Mouse (Mus musculus): ENCODE results near the gene Thsd4. TPM values are rescaled to one million over a fixed set of nuclear protein-coding genes. Genes with fewer than 3 reads are reported as not detected.

The Thsd4 gene
- total and polyA plus RNA-seq, 2 experiments from 2014 or later, result 4.8 to 45.0 TPM

- Histone ChIP-seq H3K9ac (replicated peaks; ENCODE audit: low read depth, low read length) (no peak overlapping the region), H3K27me3 (ENCODE audit: control insufficient read depth, insufficient read depth, low read length) (no peaks in the 10 kb centered on the region), H3K4me1 (ENCODE audit: control insufficient read depth, insufficient read depth) (no peaks in the 10 kb centered on the region), H3K9me3 (replicated peaks; ENCODE audit: control insufficient read depth, low read length) (peaks cover 5% of the 10 kb centered on the region; the same call in 1 of the 2 replicates), H3K4me2 (ENCODE audit: low read depth, low read length) (no peak overlapping the region), H3K4me3 (ENCODE audit: low read depth, low read length) (no peak overlapping the region), H3K27ac (ENCODE audit: low read depth) (no peak overlapping the region), H3K36me3 (replicated peaks; ENCODE audit: control insufficient read depth, insufficient read depth, low read length) (0 out of 2 replicates have a peak, but pooled peaks cover 4% of the 10 kb centered on the region)
- DNase-seq (ENCODE audit: low spot score), result no peak
- no peak for TF ChIP-seq CTCF (IDR thresholded peaks at IDR 0.05; ENCODE audit: low read depth)
- TF ChIP-seq EP300 (IDR thresholded peaks at IDR 0.05; ENCODE audit: low read depth), result no peak
- WGBS, result 85% methylated on average over 2 of the region's 2 CpGs
- ATAC-seq (ENCODE audit: insufficient read depth, low read depth), result no peak
Observed at GRCm38 (mm10) chr9:60296276-60296675, 225.6 kb downstream of the Thsd4 start.

- ATAC-seq (ENCODE audit: insufficient read depth, low read depth) (no peak), DNase-seq (ENCODE audit: low spot score) (peak; percentile 3)
- WGBS, result 46% methylated on average over 6 of the region's 6 CpGs
- Histone ChIP-seq H3K36me3 (replicated peaks; ENCODE audit: control insufficient read depth, insufficient read depth, low read length) (no peaks in the 10 kb centered on the region), H3K27ac (ENCODE audit: low read depth) (no peak overlapping the region), H3K27me3 (ENCODE audit: control insufficient read depth, insufficient read depth, low read length) (no peaks in the 10 kb centered on the region), H3K4me2 (ENCODE audit: low read depth, low read length) (no peak overlapping the region), H3K9ac (replicated peaks; ENCODE audit: low read depth, low read length) (no peak overlapping the region), H3K4me1 (ENCODE audit: control insufficient read depth, insufficient read depth) (no peaks in the 10 kb centered on the region), H3K4me3 (ENCODE audit: low read depth, low read length) (no peak overlapping the region), H3K9me3 (replicated peaks; ENCODE audit: control insufficient read depth, low read length) (no peaks in the 10 kb centered on the region)
- TF ChIP-seq EP300 (IDR thresholded peaks at IDR 0.05; ENCODE audit: low read depth) (no peak), CTCF (IDR thresholded peaks at IDR 0.05; ENCODE audit: low read depth) (no peak)
Observed at GRCm38 (mm10) chr9:60295199-60295598, 226.6 kb downstream of the Thsd4 start.

- H3K27ac ChIP-seq (ENCODE audit: low read depth), result no peak overlapping the region
- DNase-seq (ENCODE audit: low spot score), result no peak
- TF ChIP-seq CTCF (IDR thresholded peaks at IDR 0.05; ENCODE audit: low read depth), result no peak
- TF ChIP-seq EP300 (IDR thresholded peaks at IDR 0.05; ENCODE audit: low read depth), result no peak
- H3K9me3 ChIP-seq (replicated peaks; ENCODE audit: control insufficient read depth, low read length), result no peaks in the 10 kb centered on the region
- no peaks in the 10 kb centered on the region for H3K27me3 ChIP-seq (ENCODE audit: control insufficient read depth, insufficient read depth, low read length)
- H3K9ac ChIP-seq (replicated peaks; ENCODE audit: low read depth, low read length), result no peak overlapping the region
- no peak overlapping the region for H3K4me3 ChIP-seq (ENCODE audit: low read depth, low read length)
- WGBS, result 82% methylated on average over 6 of the region's 6 CpGs
- H3K36me3 ChIP-seq (replicated peaks; ENCODE audit: control insufficient read depth, insufficient read depth, low read length), result no peaks in the 10 kb centered on the region
- H3K4me1 ChIP-seq (ENCODE audit: control insufficient read depth, insufficient read depth), result no peaks in the 10 kb centered on the region
- H3K4me2 ChIP-seq (ENCODE audit: low read depth, low read length), result no peak overlapping the region
- ATAC-seq (ENCODE audit: insufficient read depth, low read depth), result no peak
Observed at GRCm38 (mm10) chr9:60293129-60293528, 228.7 kb downstream of the Thsd4 start.

- H3K36me3 ChIP-seq (replicated peaks; ENCODE audit: control insufficient read depth, insufficient read depth, low read length), result no peaks in the 10 kb centered on the region
- H3K4me3 ChIP-seq (ENCODE audit: low read depth, low read length), result no peak overlapping the region
- TF ChIP-seq CTCF (IDR thresholded peaks at IDR 0.05; ENCODE audit: low read depth) (no peak), EP300 (IDR thresholded peaks at IDR 0.05; ENCODE audit: low read depth) (no peak)
- H3K9ac ChIP-seq (replicated peaks; ENCODE audit: low read depth, low read length), result no peak overlapping the region
- no peak overlapping the region for H3K27ac ChIP-seq (ENCODE audit: low read depth)
- H3K4me1 ChIP-seq (ENCODE audit: control insufficient read depth, insufficient read depth), result no peaks in the 10 kb centered on the region
- H3K9me3 ChIP-seq (replicated peaks; ENCODE audit: control insufficient read depth, low read length), result no peaks in the 10 kb centered on the region
- DNase-seq (ENCODE audit: low spot score) (no peak), ATAC-seq (ENCODE audit: insufficient read depth, low read depth) (no peak)
- no peak overlapping the region for H3K4me2 ChIP-seq (ENCODE audit: low read depth, low read length)
- no peaks in the 10 kb centered on the region for H3K27me3 ChIP-seq (ENCODE audit: control insufficient read depth, insufficient read depth, low read length)
- WGBS, result 83% methylated on average over 8 of the region's 8 CpGs
Observed at GRCm38 (mm10) chr9:60290780-60291179, 231.1 kb downstream of the Thsd4 start.

GRCm38 (mm10) chr9:60288789-60289188 is 233.1 kb downstream of the Thsd4 start:
- WGBS, result 78% methylated on average over 12 of the region's 12 CpGs
- Histone ChIP-seq H3K4me1 (ENCODE audit: control insufficient read depth, insufficient read depth) (no peaks in the 10 kb centered on the region), H3K4me2 (ENCODE audit: low read depth, low read length) (no peak overlapping the region), H3K36me3 (replicated peaks; ENCODE audit: control insufficient read depth, insufficient read depth, low read length) (no peaks in the 10 kb centered on the region), H3K27ac (ENCODE audit: low read depth) (no peak overlapping the region), H3K4me3 (ENCODE audit: low read depth, low read length) (no peak overlapping the region), H3K9me3 (replicated peaks; ENCODE audit: control insufficient read depth, low read length) (no peaks in the 10 kb centered on the region), H3K9ac (replicated peaks; ENCODE audit: low read depth, low read length) (no peak overlapping the region), H3K27me3 (ENCODE audit: control insufficient read depth, insufficient read depth, low read length) (no peaks in the 10 kb centered on the region)
- ATAC-seq (ENCODE audit: insufficient read depth, low read depth) (no peak), DNase-seq (ENCODE audit: low spot score) (no peak)
- TF ChIP-seq EP300 (IDR thresholded peaks at IDR 0.05; ENCODE audit: low read depth) (no peak), CTCF (IDR thresholded peaks at IDR 0.05; ENCODE audit: low read depth) (no peak)

GRCm38 (mm10) chr9:60286390-60286789 is 235.5 kb downstream of the Thsd4 start:
- no peaks in the 10 kb centered on the region for H3K36me3 ChIP-seq (replicated peaks; ENCODE audit: control insufficient read depth, insufficient read depth, low read length)
- H3K4me1 ChIP-seq (ENCODE audit: control insufficient read depth, insufficient read depth), result no peaks in the 10 kb centered on the region
- WGBS, result 88% methylated on average over 3 of the region's 3 CpGs
- H3K4me2 ChIP-seq (ENCODE audit: low read depth, low read length), result no peak overlapping the region
- no peak for DNase-seq (ENCODE audit: low spot score)
- H3K27ac ChIP-seq (ENCODE audit: low read depth), result no peak overlapping the region
- ATAC-seq (ENCODE audit: insufficient read depth, low read depth), result no peak
- no peaks in the 10 kb centered on the region for H3K9me3 ChIP-seq (replicated peaks; ENCODE audit: control insufficient read depth, low read length)
- H3K27me3 ChIP-seq (ENCODE audit: control insufficient read depth, insufficient read depth, low read length), result no peaks in the 10 kb centered on the region
- H3K4me3 ChIP-seq (ENCODE audit: low read depth, low read length), result no peak overlapping the region
- TF ChIP-seq CTCF (IDR thresholded peaks at IDR 0.05; ENCODE audit: low read depth) (no peak), EP300 (IDR thresholded peaks at IDR 0.05; ENCODE audit: low read depth) (no peak)
- H3K9ac ChIP-seq (replicated peaks; ENCODE audit: low read depth, low read length), result no peak overlapping the region
